Mouse (Mus musculus) neural tube, embryonic 15.5 days (tissue): ENCODE results near the gene Fbxl19. TPM values are rescaled to one million over a fixed set of nuclear protein-coding genes. Genes with fewer than 3 reads are reported as not detected.
A peak's percentile ranks its signal among the peaks of the same experiment; 100 is the strongest.
"Not testable (repeated sequence)": the region's sequence is repeated elsewhere in the genome, so short reads cannot be mapped to it uniquely, and the experiment has no call there.

Experiments used
- ATAC-seq: fragments of 200-750 bp; cut with Nextera tagmentation; 2 replicates; pipeline ENCODE4 v1.8.0; 2017; ENCODE audit warnings: mild to moderate bottlenecking, moderate TSS enrichment, moderate library complexity; ENCODE audit not compliant: low FRiP score
- H3K27ac ChIP-seq: fragments of 300-500 bp; sonication (generic); replicated peaks from 2 replicates; pipeline ENCODE4 v1.5.1; 2015; ENCODE audit warnings: mild to moderate bottlenecking, inconsistent platforms
- H3K27me3 ChIP-seq: fragments of 300-500 bp; sonication (generic); replicated peaks from 2 replicates; pipeline ENCODE4 v1.6.1; 2015; ENCODE audit warnings: inconsistent platforms
- H3K36me3 ChIP-seq: fragments of 300-500 bp; sonication (generic); 2 replicates; pipeline ENCODE4 v1.6.1; 2015; ENCODE audit warnings: inconsistent platforms
- H3K4me1 ChIP-seq: fragments of 300-500 bp; sonication (generic); 2 replicates; pipeline ENCODE4 v1.6.1; 2015; ENCODE audit warnings: inconsistent platforms
- H3K4me2 ChIP-seq: fragments of 300-500 bp; sonication (generic); 2 replicates; pipeline ENCODE4 v1.6.1; 2015; ENCODE audit warnings: inconsistent platforms, mild to moderate bottlenecking, moderate library complexity
- H3K4me3 ChIP-seq: fragments of 300-500 bp; sonication (generic); replicated peaks from 2 replicates; pipeline ENCODE4 v1.5.1; 2015; ENCODE audit warnings: mild to moderate bottlenecking, inconsistent platforms
- H3K9ac ChIP-seq: fragments of 300-500 bp; sonication (generic); replicated peaks from 2 replicates; pipeline ENCODE4 v1.6.1; 2015; ENCODE audit warnings: mild to moderate bottlenecking, inconsistent platforms
- H3K9me3 ChIP-seq: fragments of 300-500 bp; sonication (generic); replicated peaks from 2 replicates; pipeline ENCODE4 v1.6.1; 2016; ENCODE audit warnings: inconsistent platforms
- WGBS: fragments of 180-500 bp; shearing (Covaris S2); methylation state at CpG from one replicate; pipeline ENCODE4 v1.1.7; 2015; ENCODE audit warnings: mixed read lengths; 5-methylcytosine and 5-hydroxymethylcytosine counted together
- polyA plus RNA-seq: library from polyadenylated mRNA; unstranded; fragments of >200 nt; fragmentation: Nextera tagmentation; extraction: Ambion mirVana; gene quantifications from 2 replicates; pipeline ENCODE4 v1.2.1, GENCODE M21; 2015

The Fbxl19 gene
- polyA plus RNA-seq, 1 experiment from 2014 or later = 8.7 TPM

DNA sequence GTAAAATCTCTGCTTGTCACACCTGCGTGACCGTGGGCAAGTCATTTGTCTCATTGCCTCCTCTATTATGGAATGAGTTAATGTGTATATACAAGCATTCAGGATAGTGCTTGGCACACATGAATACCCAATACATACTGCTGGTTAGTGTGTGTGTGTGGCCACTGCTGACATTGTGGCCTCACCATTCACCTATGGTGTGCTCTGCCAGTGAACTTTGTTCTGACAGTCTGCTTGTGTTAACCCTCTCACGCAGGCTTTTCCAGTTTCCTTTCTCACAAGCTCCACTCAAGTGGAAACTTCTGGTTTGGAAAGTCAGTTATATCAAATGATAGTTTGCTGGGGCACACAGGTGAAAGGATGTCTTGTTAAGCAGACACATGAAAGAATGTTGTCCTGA lies 33.3 kb upstream of the Fbxl19 start:
- H3K27me3 ChIP-seq = no peaks in the 10 kb centered on the region
- peaks cover 37% of the 10 kb centered on the region for H3K4me1 ChIP-seq
- 90% methylated on average over 3 of the region's 3 CpGs for WGBS
- no peak overlapping the region for H3K4me3 ChIP-seq
- H3K9ac ChIP-seq = no peak overlapping the region
- H3K27ac ChIP-seq = no peak overlapping the region
- ATAC-seq = no peak
- H3K9me3 ChIP-seq = no peaks in the 10 kb centered on the region
- no peak overlapping the region for H3K4me2 ChIP-seq
- peaks cover 6% of the 10 kb centered on the region for H3K36me3 ChIP-seq

DNA sequence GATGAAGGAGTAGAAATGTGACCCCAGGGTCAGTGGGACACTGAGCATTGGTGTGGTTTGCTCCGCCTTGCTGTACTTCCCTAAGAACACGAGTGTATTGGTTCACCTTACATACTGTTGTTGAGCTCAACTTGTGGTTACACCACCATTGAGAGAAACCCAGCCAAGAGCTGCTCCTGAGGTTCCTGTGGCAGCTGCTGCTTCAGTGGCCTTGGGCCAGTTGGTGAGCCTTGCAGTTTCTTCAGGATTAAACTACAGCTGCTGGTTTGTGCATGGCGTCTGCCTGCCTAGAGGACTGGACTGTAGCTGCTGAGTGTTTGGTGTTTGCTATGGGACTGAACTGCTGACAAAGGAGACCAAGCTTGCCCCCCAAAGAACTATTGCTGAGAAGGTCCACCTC lies 32.9 kb upstream of the Fbxl19 start:
- no peaks in the 10 kb centered on the region for H3K9me3 ChIP-seq
- H3K4me3 ChIP-seq = no peak overlapping the region
- no peak overlapping the region for H3K9ac ChIP-seq
- H3K27ac ChIP-seq = no peak overlapping the region
- no peak for ATAC-seq
- 79% methylated on average over 3 of the region's 3 CpGs for WGBS
- H3K27me3 ChIP-seq = no peaks in the 10 kb centered on the region
- H3K4me1 ChIP-seq = peaks cover 34% of the 10 kb centered on the region
- no peak overlapping the region for H3K4me2 ChIP-seq
- 0 out of 2 replicates have a peak, but pooled peaks cover 2% of the 10 kb centered on the region for H3K36me3 ChIP-seq

DNA sequence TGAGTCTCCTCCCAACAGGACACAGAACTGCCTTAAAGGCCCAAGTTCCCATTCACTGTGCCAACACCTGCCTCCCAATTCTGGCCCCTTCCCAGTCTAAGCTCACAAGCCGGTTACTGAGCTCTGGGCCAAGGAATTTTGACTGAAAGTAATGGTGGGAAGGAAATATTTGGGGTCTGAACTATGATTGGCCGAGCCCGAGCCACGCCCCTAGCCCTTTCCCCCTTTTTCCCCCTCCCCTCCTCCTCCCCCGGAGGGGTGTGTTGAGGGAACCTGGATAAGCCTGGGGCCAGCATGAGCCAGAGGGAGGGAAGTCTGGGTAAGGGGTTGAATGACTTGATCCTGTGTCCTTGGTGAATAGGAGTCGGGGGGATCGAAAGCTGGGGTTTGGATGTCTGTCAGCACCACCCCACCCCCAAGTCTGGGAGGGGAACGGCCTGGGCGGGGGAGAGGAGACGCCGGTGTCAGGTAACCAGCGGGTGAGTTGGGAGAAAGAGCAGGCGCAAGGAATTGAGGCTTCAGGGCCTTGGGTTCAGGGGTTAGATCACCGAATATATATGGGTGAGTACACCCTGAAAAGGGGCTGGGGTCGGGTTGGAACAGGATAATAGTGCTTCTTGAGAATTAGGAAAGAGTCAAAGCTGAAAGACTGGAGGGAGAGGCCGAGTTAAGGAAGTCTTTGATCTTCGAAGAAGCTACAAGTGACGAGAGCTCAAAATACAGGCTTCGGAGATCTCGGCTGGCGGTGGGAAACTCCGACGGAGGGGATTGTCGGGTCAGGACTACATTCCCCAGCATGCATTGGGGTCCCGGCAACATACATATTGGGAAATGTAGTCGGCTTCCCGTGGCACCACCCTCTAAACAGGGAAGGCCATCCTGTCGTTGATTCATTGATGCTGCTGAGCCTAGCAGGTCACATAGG lies 31.6 kb upstream of the Fbxl19 start, which contains the start of gene Ctf1:
Ctf1 (plus strand) TSS at position 276 of the 925 bp plus-strand sequence.
- H3K27me3 ChIP-seq = no peaks in the 10 kb centered on the region; the same call in 1 of the 2 replicates
- ATAC-seq = peak; percentile 69
- H3K9me3 ChIP-seq = no peaks in the 10 kb centered on the region
- H3K4me1 ChIP-seq = peaks cover 35% of the 10 kb centered on the region
- H3K4me3 ChIP-seq = peak within 1 kb of the TSS; percentile 32
- H3K27ac ChIP-seq = peak within 1 kb of the TSS; percentile 78
- peak within 1 kb of the TSS; percentile 32; the same call in 1 of the 2 replicates for H3K9ac ChIP-seq
- WGBS = 3% methylated on average over 28 of the region's 28 CpGs
- H3K4me2 ChIP-seq = peak within 1 kb of the TSS; percentile 59
- no peaks in the 10 kb centered on the region for H3K36me3 ChIP-seq

DNA sequence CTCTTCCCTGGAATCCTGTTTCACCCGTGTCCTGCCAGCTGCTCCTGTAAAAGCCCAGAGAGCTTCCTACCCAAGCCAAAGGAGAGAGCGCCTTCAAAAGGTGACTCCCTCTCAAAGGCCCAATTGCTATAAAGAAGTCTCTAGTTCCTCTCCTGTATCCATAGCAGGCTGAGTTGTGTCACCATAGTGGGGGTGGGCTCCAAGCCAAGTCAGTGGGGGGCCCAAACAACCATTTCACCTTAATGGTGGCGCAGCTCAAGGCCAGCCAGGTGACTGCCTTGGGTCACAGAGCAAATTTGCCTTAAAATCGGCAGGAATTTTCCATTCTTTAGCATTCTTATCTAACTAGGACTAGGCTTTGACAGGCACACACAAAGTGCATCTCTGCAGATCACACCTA lies 29.5 kb upstream of the Fbxl19 start:
- WGBS = 85% methylated on average over 4 of the region's 4 CpGs
- no peaks in the 10 kb centered on the region for H3K36me3 ChIP-seq
- H3K4me2 ChIP-seq = no peak overlapping the region
- ATAC-seq = no peak
- H3K4me3 ChIP-seq = no peak overlapping the region
- no peak overlapping the region for H3K27ac ChIP-seq
- H3K27me3 ChIP-seq = no peaks in the 10 kb centered on the region; the same call in 1 of the 2 replicates
- H3K9ac ChIP-seq = no peak overlapping the region
- no peaks in the 10 kb centered on the region for H3K9me3 ChIP-seq
- H3K4me1 ChIP-seq = peaks cover 25% of the 10 kb centered on the region

DNA sequence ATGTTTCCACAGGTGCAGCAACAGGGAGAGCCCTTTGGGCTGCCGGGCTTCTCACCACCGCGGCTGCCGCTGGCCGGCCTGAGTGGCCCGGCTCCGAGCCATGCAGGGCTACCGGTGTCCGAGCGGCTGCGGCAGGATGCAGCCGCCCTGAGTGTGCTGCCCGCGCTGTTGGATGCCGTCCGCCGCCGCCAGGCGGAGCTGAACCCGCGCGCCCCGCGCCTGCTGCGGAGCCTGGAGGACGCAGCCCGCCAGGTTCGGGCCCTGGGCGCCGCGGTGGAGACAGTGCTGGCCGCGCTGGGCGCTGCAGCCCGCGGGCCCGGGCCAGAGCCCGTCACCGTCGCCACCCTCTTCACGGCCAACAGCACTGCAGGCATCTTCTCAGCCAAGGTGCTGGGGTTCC lies 27.4 kb upstream of the Fbxl19 start:
- Histone ChIP-seq H3K27me3 (no peaks in the 10 kb centered on the region; the same call in 1 of the 2 replicates), H3K4me2 (peak overlapping the region; percentile 75), H3K9ac (peak overlapping the region; percentile 49), H3K4me3 (peak overlapping the region; percentile 42), H3K36me3 (no peaks in the 10 kb centered on the region), H3K9me3 (no peaks in the 10 kb centered on the region), H3K27ac (no peak overlapping the region), H3K4me1 (peaks cover 24% of the 10 kb centered on the region)
- peak; percentile 39; the same call in 1 of the 2 replicates for ATAC-seq
- WGBS = under 1% methylated on average over 41 of the region's 41 CpGs

DNA sequence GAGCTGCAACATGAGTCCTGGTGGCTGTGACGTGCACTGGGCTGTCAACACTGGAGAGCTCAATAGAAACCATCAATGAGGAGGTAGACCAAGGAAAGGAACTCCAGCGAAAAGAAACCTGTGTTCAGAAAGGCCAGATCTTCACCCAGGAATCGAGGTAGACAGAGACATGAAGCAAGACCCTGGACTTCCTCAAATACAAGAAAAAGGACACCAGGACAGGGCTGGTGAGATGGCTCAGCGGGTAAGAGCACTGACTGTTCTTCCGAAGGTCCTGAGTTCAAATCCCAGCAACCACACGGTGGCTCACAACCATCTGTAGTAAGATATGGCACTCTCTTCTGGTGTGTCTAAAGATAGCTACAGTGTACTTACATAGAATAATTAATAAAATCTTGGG lies 26.0 kb upstream of the Fbxl19 start:
- H3K4me3 ChIP-seq = no peak overlapping the region
- H3K27ac ChIP-seq = no peak overlapping the region
- no peak overlapping the region for H3K9ac ChIP-seq
- no peaks in the 10 kb centered on the region for H3K36me3 ChIP-seq
- 89% methylated on average over 6 of the region's 6 CpGs for WGBS
- ATAC-seq = no peak
- H3K9me3 ChIP-seq = no peaks in the 10 kb centered on the region
- peaks cover 11% of the 10 kb centered on the region for H3K4me1 ChIP-seq
- no peaks in the 10 kb centered on the region; the same call in 1 of the 2 replicates for H3K27me3 ChIP-seq
- H3K4me2 ChIP-seq = no peak overlapping the region

DNA sequence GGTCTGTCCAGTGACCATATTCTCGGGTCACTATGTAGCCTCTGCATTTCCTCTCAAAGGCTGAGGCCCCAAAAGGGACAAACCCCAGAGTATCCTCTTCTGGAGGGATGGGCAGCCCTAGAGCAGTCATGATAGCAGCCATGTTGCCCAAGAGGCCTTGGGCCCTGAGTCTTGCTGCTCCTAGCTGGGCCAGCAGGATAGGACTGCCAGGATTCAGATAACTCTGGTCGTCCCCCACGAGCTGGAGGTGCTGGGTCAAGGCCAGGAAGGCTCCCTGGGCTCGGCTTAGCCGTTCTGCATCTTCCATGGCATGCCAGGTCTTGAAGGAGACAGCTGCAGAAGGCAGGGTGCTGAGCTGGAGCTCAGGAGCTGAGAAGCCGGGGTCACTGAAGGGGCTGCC lies 25.1 kb upstream of the Fbxl19 start:
- Histone ChIP-seq H3K27me3 (no peaks in the 10 kb centered on the region; the same call in 1 of the 2 replicates), H3K27ac (no peak overlapping the region), H3K4me2 (no peak overlapping the region), H3K4me1 (peaks cover 11% of the 10 kb centered on the region), H3K36me3 (no peaks in the 10 kb centered on the region), H3K9ac (no peak overlapping the region), H3K9me3 (no peaks in the 10 kb centered on the region), H3K4me3 (no peak overlapping the region)
- 90% methylated on average over 6 of the region's 6 CpGs for WGBS
- no peak for ATAC-seq

DNA sequence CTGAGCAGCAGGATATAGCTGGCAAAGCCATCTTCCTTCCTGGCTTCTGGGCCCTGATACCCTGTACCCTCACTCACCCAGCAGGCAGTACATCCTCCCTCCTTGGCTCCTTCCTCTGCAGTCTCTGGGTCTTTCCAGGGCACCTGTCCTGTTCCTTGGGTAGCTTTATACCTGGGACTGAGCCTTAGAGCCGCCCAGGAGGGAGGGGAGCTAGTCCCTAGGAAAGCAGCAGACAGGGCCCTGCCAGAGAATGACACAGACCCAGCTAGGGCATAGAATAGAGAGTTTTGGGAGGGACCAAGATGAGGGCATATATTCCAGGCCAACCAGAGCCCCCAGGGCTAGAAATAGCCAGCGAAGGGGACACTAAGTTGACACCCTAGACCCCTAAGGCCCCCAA lies 18.9 kb upstream of the Fbxl19 start:
- no peak overlapping the region for H3K4me2 ChIP-seq
- H3K9ac ChIP-seq = no peak overlapping the region
- no peak for ATAC-seq
- H3K27me3 ChIP-seq = no peaks in the 10 kb centered on the region
- no peaks in the 10 kb centered on the region for H3K4me1 ChIP-seq
- no peak overlapping the region for H3K4me3 ChIP-seq
- H3K27ac ChIP-seq = no peak overlapping the region
- WGBS = 63% methylated on average over 2 of the region's 2 CpGs
- H3K9me3 ChIP-seq = no peaks in the 10 kb centered on the region
- H3K36me3 ChIP-seq = no peaks in the 10 kb centered on the region

DNA sequence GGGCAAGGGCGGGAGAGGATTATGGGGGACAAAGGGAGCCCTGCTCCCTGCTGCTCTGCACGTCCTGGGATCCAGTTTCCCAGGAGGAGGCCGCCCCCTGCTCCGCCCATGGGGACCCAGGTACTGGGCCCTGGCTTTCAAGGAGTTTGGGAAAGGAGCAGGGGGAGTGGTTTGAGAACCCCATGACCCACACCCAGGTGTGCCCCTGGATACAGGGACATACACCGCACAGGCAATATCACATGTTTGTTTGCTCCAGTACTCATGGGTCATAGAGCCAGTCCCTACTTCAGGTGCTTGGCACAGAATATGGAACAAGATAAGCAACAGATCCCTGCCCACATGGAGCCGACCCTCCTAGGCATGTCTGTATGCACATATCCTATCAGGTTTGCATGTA lies 18.4 kb upstream of the Fbxl19 start:
- Histone ChIP-seq H3K4me3 (no peak overlapping the region), H3K36me3 (no peaks in the 10 kb centered on the region), H3K9ac (no peak overlapping the region), H3K9me3 (no peaks in the 10 kb centered on the region), H3K27me3 (no peaks in the 10 kb centered on the region), H3K27ac (no peak overlapping the region), H3K4me1 (no peaks in the 10 kb centered on the region), H3K4me2 (no peak overlapping the region)
- 70% methylated on average over 6 of the region's 6 CpGs for WGBS
- no peak for ATAC-seq

DNA sequence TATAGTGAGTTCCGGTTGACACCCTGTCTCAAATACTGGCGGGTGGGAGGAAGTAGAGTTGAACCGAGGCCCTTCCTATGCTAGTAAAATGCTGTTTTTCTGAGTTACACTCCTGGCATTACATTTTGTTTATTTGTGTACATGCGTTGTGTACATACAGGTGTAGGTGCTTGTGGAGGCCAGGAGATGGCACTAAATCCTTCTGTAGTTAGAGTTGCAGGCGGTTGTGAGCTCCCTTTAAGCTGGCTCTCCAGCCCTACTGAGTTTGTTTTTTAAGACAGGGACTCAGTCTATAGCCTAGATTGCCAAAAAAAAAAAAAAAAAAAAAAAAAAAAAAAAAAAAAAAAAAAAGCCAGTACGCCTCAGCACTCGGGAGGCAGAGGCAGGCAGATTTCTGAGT lies 16.4 kb upstream of the Fbxl19 start:
- 91% methylated on average over 7 of the region's 7 CpGs for WGBS
- ATAC-seq = no peak

DNA sequence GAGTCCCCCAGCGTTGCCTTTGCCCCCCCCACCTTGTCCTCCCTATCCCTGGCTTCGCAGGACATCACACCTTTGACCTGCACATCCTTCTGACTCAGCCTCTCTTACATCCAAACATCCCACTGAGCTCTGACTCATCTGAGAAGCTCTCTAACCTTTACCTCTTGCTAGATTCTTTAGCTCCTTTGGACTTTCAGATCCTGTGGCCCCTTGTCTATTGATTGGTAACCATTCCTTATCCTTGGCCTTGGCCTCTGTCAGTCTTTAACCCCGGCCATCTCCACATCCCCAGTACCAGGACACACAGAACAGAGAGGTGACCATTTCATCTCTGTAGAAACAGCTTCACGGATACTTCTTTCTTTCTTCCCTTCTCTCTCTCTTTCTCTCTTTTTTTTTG lies 14.2 kb upstream of the Fbxl19 start:
- Histone ChIP-seq H3K9ac (no peak overlapping the region), H3K4me1 (no peaks in the 10 kb centered on the region), H3K9me3 (no peaks in the 10 kb centered on the region), H3K4me3 (no peak overlapping the region), H3K4me2 (no peak overlapping the region), H3K36me3 (no peaks in the 10 kb centered on the region), H3K27me3 (no peaks in the 10 kb centered on the region), H3K27ac (no peak overlapping the region)
- 71% methylated on average over 4 of the region's 4 CpGs for WGBS
- ATAC-seq = no peak

More for the DNA sequence above, 16.4 kb upstream of the Fbxl19 start:
- no peaks in the 10 kb centered on the region for H3K9me3 ChIP-seq
- no peak overlapping the region for H3K9ac ChIP-seq
- no peak overlapping the region for H3K4me2 ChIP-seq
- H3K27me3 ChIP-seq = no peaks in the 10 kb centered on the region
- no peaks in the 10 kb centered on the region for H3K4me1 ChIP-seq
- no peak overlapping the region for H3K27ac ChIP-seq
- no peak overlapping the region for H3K4me3 ChIP-seq
- no peaks in the 10 kb centered on the region for H3K36me3 ChIP-seq

DNA sequence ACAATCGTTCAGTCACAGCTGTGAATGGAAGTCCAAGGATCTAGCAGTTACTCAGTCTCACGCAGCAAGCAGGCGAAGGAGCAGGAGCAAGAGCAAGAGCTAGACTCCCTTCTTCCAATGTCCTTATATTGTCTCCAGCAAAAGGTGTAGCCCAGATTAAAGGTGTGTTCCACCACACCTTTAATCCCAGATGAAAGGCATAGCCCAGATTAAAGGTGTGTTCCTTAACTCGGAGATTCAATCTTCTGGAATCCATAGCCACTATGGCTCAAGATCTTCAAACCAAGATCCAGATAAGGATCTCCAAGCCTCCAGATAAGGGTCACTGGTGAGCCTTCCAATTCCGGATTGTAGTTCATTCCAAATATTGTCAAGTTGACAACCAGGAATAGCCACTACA lies 12.3 kb upstream of the Fbxl19 start, which contains the start of gene Ctf2:
Ctf2 (minus strand) TSS at position 101 of the 400 bp plus-strand sequence.
- H3K9me3 ChIP-seq, H3K36me3 ChIP-seq, H3K4me2 ChIP-seq, H3K4me1 ChIP-seq, H3K27me3 ChIP-seq, H3K4me3 ChIP-seq, H3K9ac ChIP-seq, ATAC-seq, H3K27ac ChIP-seq: not testable (repeated sequence)
- WGBS = no CpG with 5 or more reads among the region's 5 CpGs
